Mouse (Mus musculus) heart, postnatal 10 days (tissue): ENCODE measurements around the gene Adh5. TPM values are rescaled to one million over a fixed set of nuclear protein-coding genes. Genes with fewer than 3 reads are reported as not detected.
A peak's percentile ranks its signal among the peaks of the same experiment; 100 is the strongest.

Experiments
- DNase-seq, 2 experiments: peaks; one replicate each; pipeline ENCODE4 v3.0.0; 2021
- intact Hi-C: fragments of 180-260 bp; cut with DNase I; formaldehyde crosslinking; loops from one replicate; pipeline ENCODE4 v1.15.1; 2025
- total RNA-seq, 2 experiments: library from RNA; stranded (reverse); gene quantifications; 2 replicates each; pipeline ENCODE4 v1.2.3; 2021

The Adh5 gene
- total RNA-seq, 2 experiments from 2014 or later: 106 to 112 TPM

- no peak for DNase-seq
- intact Hi-C loops: no loop called here
Measured at GRCm38 (mm10) chr3:138498731-138499130, 55.8 kb downstream of the Adh5 start.

GRCm38 (mm10) chr3:138499854-138500740 is 57.2 kb downstream of the Adh5 start:
- intact Hi-C loops: no loop called here

GRCm38 (mm10) chr3:138503754-138504153 is 60.9 kb downstream of the Adh5 start:
- DNase-seq: peak in 1 of 2 experiments; percentile 8
- intact Hi-C loops: no loop called here

More at GRCm38 (mm10) chr3:138499854-138500740, 57.2 kb downstream of the Adh5 start:
- no peak for DNase-seq

Other genes starting within 250 kb of the Adh5 start
- gene 4930579F01Rik, start 249.3 kb upstream of the Adh5 start, total RNA-seq: not detected
- gene Adh7, start 225.3 kb upstream of the Adh5 start, total RNA-seq: under 1 TPM in 1 of 2 experiments, not detected in 1; 0.10 TPM
- gene Adh1, start 182.1 kb upstream of the Adh5 start, total RNA-seq: 10 to 100 TPM; 24.1 to 54.7 TPM
- gene Adh6a, start 129.8 kb upstream of the Adh5 start, total RNA-seq: not detected
- gene Adh6b, start 101.3 kb upstream of the Adh5 start, total RNA-seq: 1 to 10 TPM; 1.3 to 2.2 TPM
- gene Adh4, start 27.6 kb upstream of the Adh5 start, total RNA-seq: not detected
- 10 to 100 TPM; 45.3 to 45.5 TPM for gene Metap1, start 46.4 kb downstream of the Adh5 start, total RNA-seq
- 100 to 1,000 TPM; 125 to 138 TPM for gene Eif4e, start 83.1 kb downstream of the Adh5 start, total RNA-seq